Mouse (Mus musculus) forebrain, embryonic 14.5 days (tissue): ENCODE measurements at regions not wholly inside any gene's neighbourhood (a gene's known extent, or its start where the extent isn't known, plus 50 kb on each side); places are given as distances from the start of the nearest gene placed in this dataset.

Experiments used
- ATAC-seq: fragments of 200-750 bp; cut with Nextera tagmentation; 2 replicates; pipeline ENCODE4 v1.8.0; 2017; ENCODE audit warnings: mild to moderate bottlenecking, moderate library complexity
- DNase-seq: peaks from one replicate; pipeline ENCODE4 v3.0.0-alpha.2; 2015; ENCODE audit warnings: low spot score
- H3K27ac ChIP-seq: fragments of 300-500 bp; sonication (generic); 2 replicates; pipeline ENCODE4 v1.5.1; 2014; ENCODE audit warnings: low read depth, mild to moderate bottlenecking, control low read depth, low read length, moderate library complexity
- H3K27me3 ChIP-seq: fragments of 300-500 bp; sonication (generic); replicated peaks from 2 replicates; pipeline ENCODE4 v1.6.1; 2014; ENCODE audit warnings: low read length, control low read depth, mixed read lengths; ENCODE audit not compliant: control insufficient read depth, insufficient read depth
- H3K36me3 ChIP-seq: fragments of 300-500 bp; sonication (generic); 2 replicates; pipeline ENCODE4 v1.6.1; 2014; ENCODE audit warnings: low read length, control low read depth; ENCODE audit not compliant: control insufficient read depth, insufficient read depth
- H3K4me1 ChIP-seq: fragments of 300-500 bp; sonication (generic); 2 replicates; pipeline ENCODE4 v1.6.1; 2014; ENCODE audit warnings: antibody characterized with exemption, low read length, control low read depth; ENCODE audit not compliant: control insufficient read depth, insufficient read depth
- H3K4me2 ChIP-seq: fragments of 300-500 bp; sonication (generic); 2 replicates; pipeline ENCODE4 v1.6.1; 2014; ENCODE audit warnings: mild to moderate bottlenecking, control low read depth, low read length
- H3K4me3 ChIP-seq: fragments of 300-500 bp; sonication (generic); 2 replicates; pipeline ENCODE4 v1.5.1; 2014; ENCODE audit warnings: low read depth, low read length, control low read depth
- H3K9ac ChIP-seq: fragments of 300-500 bp; sonication (generic); 2 replicates; pipeline ENCODE4 v1.6.1; 2014; ENCODE audit warnings: mild to moderate bottlenecking, low read length, control low read depth, moderate library complexity
- H3K9me3 ChIP-seq: fragments of 300-500 bp; sonication (generic); replicated peaks from 2 replicates; pipeline ENCODE4 v1.6.1; 2016; ENCODE audit warnings: low read length, control low read depth, mixed read lengths; ENCODE audit not compliant: control insufficient read depth
- WGBS: fragments of 180-500 bp; shearing (Covaris S2); extraction: QIAGEN DNeasy Blood & Tissue Kit; methylation state at CpG from one replicate; pipeline ENCODE4 v1.1.7; 2014; 5-methylcytosine and 5-hydroxymethylcytosine counted together

GRCm38 (mm10) chr4:7228980-7229379 is 1009.9 kb downstream of the Car8 start:
- DNase-seq (peak; percentile 65), ATAC-seq (peak; percentile 75; the same call in 1 of the 2 replicates)
- WGBS = 44% methylated on average over 2 of the region's 2 CpGs
- H3K9ac ChIP-seq = no peak overlapping the region
- H3K4me3 ChIP-seq = no peak overlapping the region
- H3K4me1 ChIP-seq = no peaks in the 10 kb centered on the region
- H3K27ac ChIP-seq = no peak overlapping the region
- no peak overlapping the region for H3K4me2 ChIP-seq
- peaks cover 17% of the 10 kb centered on the region for H3K9me3 ChIP-seq
- no peaks in the 10 kb centered on the region for H3K36me3 ChIP-seq
- no peaks in the 10 kb centered on the region for H3K27me3 ChIP-seq

DNA sequence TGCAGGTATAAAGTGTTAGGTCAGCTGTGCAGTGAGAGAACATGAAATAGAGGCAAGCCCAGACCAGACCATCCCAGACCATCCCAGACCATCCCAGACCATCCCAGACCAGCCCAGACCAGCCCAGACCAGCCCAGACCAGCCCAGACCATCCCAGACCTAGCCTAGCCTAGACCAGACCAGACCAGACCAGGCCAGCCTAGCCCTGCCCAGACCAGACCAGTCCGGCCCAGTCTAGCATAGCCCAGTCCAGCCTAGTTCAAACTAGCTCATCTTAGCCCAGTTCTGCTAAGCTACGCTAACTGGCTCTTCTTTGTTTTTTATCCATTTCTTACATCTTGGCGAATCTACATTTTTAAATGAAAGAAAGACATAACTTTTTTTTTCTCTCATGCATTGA is 1015.9 kb downstream of the Car8 start:
- DNase-seq = no peak
- H3K4me1 ChIP-seq = no peaks in the 10 kb centered on the region
- H3K4me3 ChIP-seq = no peak overlapping the region
- H3K36me3 ChIP-seq = no peaks in the 10 kb centered on the region
- H3K9ac ChIP-seq = no peak overlapping the region
- no peaks in the 10 kb centered on the region for H3K27me3 ChIP-seq
- H3K4me2 ChIP-seq = no peak overlapping the region
- H3K27ac ChIP-seq = no peak overlapping the region
- ATAC-seq = no peak
- no peaks in the 10 kb centered on the region for H3K9me3 ChIP-seq
- WGBS = 97% methylated on average over 3 of the region's 3 CpGs

GRCm38 (mm10) chr4:7220426-7220825 is 1018.4 kb downstream of the Car8 start:
- Histone ChIP-seq H3K4me1 (no peaks in the 10 kb centered on the region), H3K27ac (no peak overlapping the region), H3K4me3 (no peak overlapping the region), H3K27me3 (no peaks in the 10 kb centered on the region), H3K36me3 (no peaks in the 10 kb centered on the region), H3K4me2 (no peak overlapping the region), H3K9me3 (no peaks in the 10 kb centered on the region), H3K9ac (no peak overlapping the region)
- DNase-seq = no peak
- ATAC-seq = no peak

DNA sequence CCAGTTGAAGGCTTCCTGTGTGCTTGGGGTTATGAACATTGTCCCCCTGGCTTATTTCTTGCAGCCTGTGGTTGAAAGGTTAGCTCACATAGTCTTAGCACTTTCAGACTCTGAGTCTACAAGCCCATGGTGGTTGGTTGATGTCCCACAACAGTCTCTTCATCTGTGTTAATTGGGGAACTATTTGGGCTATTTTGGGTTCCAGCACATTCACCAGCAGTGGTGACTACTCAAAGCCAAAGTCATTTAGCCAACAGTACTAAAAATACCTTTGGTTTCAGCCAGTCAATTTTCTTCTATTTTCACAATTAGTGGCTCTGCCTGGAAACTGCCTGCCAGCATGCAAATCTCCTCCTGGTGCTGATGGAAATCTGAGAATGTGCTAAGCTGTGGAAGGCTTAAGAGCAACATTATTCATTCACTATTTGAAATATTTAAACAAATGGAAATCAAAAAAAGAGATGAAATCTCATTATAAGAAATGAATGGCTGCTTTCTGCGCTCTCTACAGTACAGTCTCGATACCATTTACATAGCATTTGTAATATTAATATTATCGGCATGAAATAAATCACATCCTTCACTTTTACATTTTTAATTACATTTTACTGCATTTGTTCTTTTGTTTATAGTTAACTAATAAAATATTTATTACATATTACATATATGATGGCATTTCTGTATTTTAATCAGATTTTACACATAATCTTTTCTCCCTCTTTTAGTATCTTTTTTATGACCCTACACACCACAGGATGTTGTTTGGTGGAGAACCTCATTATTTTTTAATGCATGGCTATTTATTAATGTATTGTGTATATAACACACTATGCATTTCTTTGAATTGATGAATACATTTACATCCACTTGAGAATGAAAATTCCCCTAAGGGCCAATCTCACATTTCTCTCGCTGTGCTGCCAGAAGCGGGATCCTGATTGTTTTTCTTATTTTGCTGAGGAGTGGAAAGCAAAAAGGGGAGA is 1023.5 kb downstream of the Car8 start:
- no peak overlapping the region for H3K9ac ChIP-seq
- no peak overlapping the region for H3K27ac ChIP-seq
- H3K36me3 ChIP-seq = no peaks in the 10 kb centered on the region
- DNase-seq (peak; percentile 27), ATAC-seq (no peak)
- no peaks in the 10 kb centered on the region for H3K4me1 ChIP-seq
- no peak overlapping the region for H3K4me2 ChIP-seq
- H3K4me3 ChIP-seq = no peak overlapping the region
- no peaks in the 10 kb centered on the region for H3K27me3 ChIP-seq
- 74% methylated on average over 5 of the region's 5 CpGs for WGBS
- H3K9me3 ChIP-seq = no peaks in the 10 kb centered on the region

DNA sequence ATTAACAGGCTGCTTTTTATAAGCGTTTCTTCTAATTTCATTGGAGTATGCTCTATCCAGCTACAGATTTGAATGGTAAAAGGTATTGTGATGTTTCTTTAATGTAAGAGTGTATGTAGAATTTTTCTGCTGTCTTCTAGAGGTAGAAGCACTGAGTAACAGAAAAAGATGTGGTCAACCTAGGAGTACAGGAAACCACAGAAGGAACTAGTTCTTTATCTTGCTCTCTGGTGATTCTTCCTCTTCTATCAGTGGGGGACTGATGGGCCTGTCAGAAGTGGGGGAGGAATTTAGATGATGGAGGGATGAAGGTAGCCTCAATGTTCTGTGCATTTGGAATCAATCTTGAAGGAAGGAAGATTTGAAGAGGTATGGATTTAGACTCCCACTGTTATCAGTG is 1031.9 kb downstream of the Car8 start:
- no peaks in the 10 kb centered on the region for H3K27me3 ChIP-seq
- H3K4me1 ChIP-seq = no peaks in the 10 kb centered on the region
- no peak overlapping the region for H3K9ac ChIP-seq
- 98% methylated on average over 1 of the region's 1 CpGs for WGBS
- DNase-seq = no peak
- no peak overlapping the region for H3K27ac ChIP-seq
- H3K4me3 ChIP-seq = no peak overlapping the region
- no peaks in the 10 kb centered on the region for H3K36me3 ChIP-seq
- no peak overlapping the region for H3K4me2 ChIP-seq
- no peaks in the 10 kb centered on the region for H3K9me3 ChIP-seq
- no peak for ATAC-seq

- H3K27me3 ChIP-seq = no peaks in the 10 kb centered on the region
- H3K4me3 ChIP-seq = no peak overlapping the region
- no peaks in the 10 kb centered on the region for H3K36me3 ChIP-seq
- ATAC-seq = no peak
- H3K4me2 ChIP-seq = no peak overlapping the region
- H3K9me3 ChIP-seq = no peaks in the 10 kb centered on the region
- no peak overlapping the region for H3K9ac ChIP-seq
- DNase-seq = no peak
- WGBS = 9% methylated on average over 2 of the region's 2 CpGs
- H3K27ac ChIP-seq = no peak overlapping the region
- no peaks in the 10 kb centered on the region for H3K4me1 ChIP-seq
Observed at GRCm38 (mm10) chr4:7201816-7202215, 1037.0 kb downstream of the Car8 start.

DNA sequence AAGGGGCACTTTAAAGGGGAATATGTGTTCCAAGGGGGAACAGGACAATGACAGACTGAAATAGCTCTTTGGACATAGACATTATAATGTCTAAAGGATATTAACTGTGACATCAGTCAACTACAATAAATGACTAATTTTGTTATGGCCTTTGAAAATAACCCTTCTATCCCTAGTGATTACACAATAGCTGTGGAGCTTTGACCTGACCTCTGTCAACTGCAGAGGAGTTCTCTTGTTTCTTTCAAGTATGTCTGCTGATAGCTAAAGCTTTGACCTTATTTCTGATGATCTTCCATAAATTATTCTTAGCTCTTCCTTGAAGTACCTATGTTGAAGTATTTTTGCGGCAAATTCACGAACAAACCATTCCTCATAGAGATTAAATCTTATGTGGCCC is 1038.9 kb downstream of the Car8 start:
- no peak for ATAC-seq
- H3K4me1 ChIP-seq = no peaks in the 10 kb centered on the region
- DNase-seq = no peak
- no peak overlapping the region for H3K9ac ChIP-seq
- WGBS = 89% methylated on average over 2 of the region's 2 CpGs
- no peak overlapping the region for H3K4me3 ChIP-seq
- H3K4me2 ChIP-seq = no peak overlapping the region
- no peak overlapping the region for H3K27ac ChIP-seq
- no peaks in the 10 kb centered on the region for H3K27me3 ChIP-seq
- no peaks in the 10 kb centered on the region for H3K9me3 ChIP-seq
- H3K36me3 ChIP-seq = no peaks in the 10 kb centered on the region

- H3K36me3 ChIP-seq = no peaks in the 10 kb centered on the region
- ATAC-seq (no peak), DNase-seq (peak; percentile 19)
- H3K9ac ChIP-seq = no peak overlapping the region
- H3K27me3 ChIP-seq = no peaks in the 10 kb centered on the region
- no peaks in the 10 kb centered on the region for H3K9me3 ChIP-seq
- H3K4me1 ChIP-seq = no peaks in the 10 kb centered on the region
- no peak overlapping the region for H3K4me3 ChIP-seq
- H3K4me2 ChIP-seq = no peak overlapping the region
- H3K27ac ChIP-seq = no peak overlapping the region
- 74% methylated on average over 2 of the region's 2 CpGs for WGBS
Observed at GRCm38 (mm10) chr4:7199052-7199451, 1039.8 kb downstream of the Car8 start.

DNA sequence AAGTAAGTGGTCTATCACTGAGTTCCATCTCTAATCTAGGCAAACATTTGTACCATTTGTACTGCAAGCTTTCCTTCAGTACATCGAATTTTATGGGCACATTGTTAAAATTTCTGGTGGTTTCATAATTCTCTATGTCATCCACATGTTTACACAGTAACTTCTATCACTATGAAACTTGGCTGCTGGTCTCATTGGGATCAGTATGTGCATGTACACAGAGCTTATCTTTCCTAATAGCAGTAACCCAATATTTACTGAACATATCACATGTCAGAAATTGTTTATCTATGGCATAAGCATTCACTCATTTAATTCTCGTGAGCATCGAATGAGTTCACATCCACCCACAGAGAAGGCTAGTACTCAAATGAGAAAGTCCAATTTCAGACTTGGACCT is 1042.3 kb downstream of the Car8 start:
- no peak overlapping the region for H3K9ac ChIP-seq
- no peak overlapping the region for H3K4me3 ChIP-seq
- ATAC-seq (no peak), DNase-seq (no peak)
- no peak overlapping the region for H3K4me2 ChIP-seq
- no peaks in the 10 kb centered on the region for H3K36me3 ChIP-seq
- no peaks in the 10 kb centered on the region for H3K9me3 ChIP-seq
- no peak overlapping the region for H3K27ac ChIP-seq
- H3K4me1 ChIP-seq = no peaks in the 10 kb centered on the region
- 95% methylated on average over 3 of the region's 3 CpGs for WGBS
- H3K27me3 ChIP-seq = no peaks in the 10 kb centered on the region
